Mouse (Mus musculus) cerebellum, adult 2 months (tissue): ENCODE results near the gene Fndc5.

ENCODE experiments used
- CTCF ChIP-seq: fragments of 200-500 bp; IDR thresholded peaks from 2 replicates; pipeline ENCODE4 v1.5.1; 2011; ENCODE audit warnings: low read depth, mild to moderate bottlenecking, control low read depth, low read length, moderate library complexity, borderline replicate concordance; ENCODE audit not compliant: insufficient read depth
- POLR2A ChIP-seq: fragments of 200-500 bp; IDR thresholded peaks from 2 replicates; pipeline ENCODE4 v1.6.1; 2011; ENCODE audit warnings: low read length, control low read depth, borderline replicate concordance; ENCODE audit not compliant: insufficient read depth

DNA sequence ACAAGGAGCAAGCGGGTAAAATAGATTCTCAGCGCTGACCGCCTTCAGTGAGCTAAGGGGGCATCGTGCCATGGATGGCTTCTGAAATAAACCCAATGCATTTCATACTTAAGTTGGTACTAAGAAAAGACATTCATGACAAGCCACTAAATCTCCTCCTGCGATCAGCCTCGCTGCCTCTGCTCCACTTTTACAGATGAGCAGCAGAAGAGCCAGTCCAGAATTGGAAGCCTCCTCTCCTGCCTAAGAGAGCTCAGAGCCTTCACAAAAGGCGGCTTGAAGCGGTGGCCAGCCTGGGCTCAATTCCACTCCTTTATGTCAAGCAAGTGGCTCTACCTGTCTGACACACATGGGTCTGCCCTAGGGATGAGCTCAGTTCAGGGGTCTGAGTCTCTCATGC lies 20.1 kb upstream of the Fndc5 start:
- TF ChIP-seq POLR2A: no peak
- TF ChIP-seq CTCF: no peak
